Mouse (Mus musculus): ENCODE measurements at regions not wholly inside any gene's neighbourhood (a gene's known extent, or its start where the extent isn't known, plus 50 kb on each side); places are given as distances from the start of the nearest gene placed in this dataset.

- TF ChIP-seq CTCF (IDR thresholded peaks at IDR 0.05): no peak
- no peak for TF ChIP-seq EP300 (IDR thresholded peaks at IDR 0.05)
These were observed 101.1 kb downstream of the Kcnrg start for GRCm38 (mm10) chr14:61708331-61708730.
